In the genomic region with DNA sequence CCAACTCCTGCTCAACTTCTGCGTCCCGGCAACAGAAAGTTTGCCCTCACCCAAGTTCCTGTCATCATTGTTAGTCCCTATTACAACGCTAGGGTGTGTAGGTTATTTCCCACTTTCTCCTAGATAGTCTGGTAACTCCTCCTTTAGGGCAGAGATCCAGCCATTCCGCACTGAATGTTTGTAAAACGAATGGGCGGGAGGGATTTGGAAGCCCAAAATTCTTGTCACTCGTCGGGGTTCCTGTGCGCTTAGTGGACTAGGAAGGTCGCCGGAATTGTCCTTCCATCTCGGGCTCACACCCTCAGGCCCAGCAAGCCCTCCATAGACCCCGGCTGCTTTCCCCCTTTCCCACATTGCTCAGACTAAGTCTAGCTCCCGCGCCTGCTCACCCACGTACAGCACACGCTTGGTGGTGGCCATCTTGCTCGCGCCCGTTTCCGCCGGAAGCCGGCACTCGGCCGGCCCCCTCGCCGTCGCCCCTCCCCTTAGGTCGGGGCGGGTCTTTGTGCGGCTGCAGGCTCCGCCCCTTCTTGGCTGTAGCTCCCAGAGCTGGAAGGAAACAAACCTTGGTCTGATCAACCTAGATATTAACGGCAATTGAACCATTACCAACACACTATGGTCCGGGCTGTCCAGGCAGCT, we compare ENCODE assay signal across 8 mouse cellular contexts. TPM values are rescaled to one million over a fixed set of nuclear protein-coding genes. Genes with fewer than 3 reads are reported as not detected.
DNase-seq lines count a peak whose midpoint lies in the region; ATAC-seq lines count a peak whose summit lies in the region.

A gene (minus strand): TSS at position 439 of the 642 bp plus-strand sequence.

- peak within 1 kb of the TSS; percentile 60 for H3K4me3 ChIP-seq in hindbrain, embryonic 13.5 days
- H3K4me3 ChIP-seq in macrophage (ENCODE audit: inconsistent target): peak within 1 kb of the TSS; percentile 67

- H3K79me2 ChIP-seq in macrophage (ENCODE audit: inconsistent target): peaks cover 9% of the 10 kb centered on the region

- no peaks in the 10 kb centered on the region for H3K9me3 ChIP-seq in hindbrain, embryonic 13.5 days

- H3K4me2 ChIP-seq in hindbrain, embryonic 13.5 days: peak within 1 kb of the TSS; percentile 86

- H3K4me1 ChIP-seq in hindbrain, embryonic 13.5 days (replicated peaks): peaks cover 21% of the 10 kb centered on the region

- H3K27me3 ChIP-seq in hindbrain, embryonic 13.5 days: peaks cover 19% of the 10 kb centered on the region

- peaks cover 21% of the 10 kb centered on the region for H3K36me3 ChIP-seq in hindbrain, embryonic 13.5 days
- peaks cover 14% of the 10 kb centered on the region; the same call in 1 of the 2 replicates for H3K36me3 ChIP-seq in macrophage (ENCODE audit: inconsistent target)

- H3K27ac ChIP-seq in hindbrain, embryonic 13.5 days: peak within 1 kb of the TSS; percentile 85
- H3K27ac ChIP-seq in macrophage: peak within 1 kb of the TSS; percentile 49

- WGBS in hindbrain, embryonic 13.5 days: 1% methylated on average over 34 of the region's 34 CpGs
- 2% methylated on average over 34 of the region's 34 CpGs for WGBS in macrophage (ENCODE audit: missing documents)

- H3K9ac ChIP-seq in hindbrain, embryonic 13.5 days: peak within 1 kb of the TSS; percentile 70

- ATAC-seq in hindbrain, embryonic 13.5 days (ENCODE audit: low FRiP score): peak; percentile 98

- DNase-seq in R1 (ENCODE audit: low read depth, low spot score): peak; percentile 90
- DNase-seq in cerebellum, postnatal 14 days: peak; percentile 87 to 88
- peak; percentile 37 to 44 for DNase-seq in frontal cortex, postnatal 14 days (ENCODE audit: low spot score in 2 of 2)
- DNase-seq in left cerebral cortex, adult 11 months (ENCODE audit: low spot score): peak; percentile 47
- DNase-seq in right cerebral cortex, adult 18-20 months: peak; percentile 74
- peak; percentile 19 for DNase-seq in urinary bladder, postnatal 10 days (ENCODE audit: low spot score)

RNA-seq across cellular contexts. Expression of the gene that starts here (rescaled TPM):
- 60.9 and 64.8 TPM in 2 replicates for polyA plus RNA-seq in hindbrain, embryonic 13.5 days (2015; fragmentation: Nextera tagmentation; extraction: Ambion mirVana)
- 10 to 100 TPM in 25 of 26 experiments, 1 to 10 TPM in 1; 10.0 to 39.0 (median 23.6) TPM for total RNA-seq in macrophage (2018; cell fraction: chromatin; rRNA removed)
- 10 to 100 TPM; 12.0 to 18.8 (median 15.8) TPM for total RNA-seq in macrophage (2018; cell fraction: cytosol; rRNA removed)
- total RNA-seq in macrophage (2018; cell fraction: nucleus; rRNA removed): 10 to 100 TPM; 10.8 to 32.0 (median 17.2) TPM
- 15.4 to 29.9 TPM (median 15.6 TPM) in 3 replicates for polyA plus RNA-seq in macrophage (2018)

Comparison
In these comparisons a context has a peak if more than half of its experiments do, and no peak if none do; other contexts are left out.
1. Peak in every context shown above with its lines: DNase-seq, ATAC-seq, H3K4me3 ChIP-seq and H3K27ac ChIP-seq.
2. DNase-seq: peak in every context shown above with its lines; median percentile 90 in R1; 88 in cerebellum, postnatal 14 days; 74 in right cerebral cortex, adult 18-20 months; 47 in left cerebral cortex, adult 11 months; 40 in frontal cortex, postnatal 14 days; 19 in urinary bladder, postnatal 10 days.